Mouse (Mus musculus): ENCODE data around the gene Col4a3bp. TPM values are rescaled to one million over a fixed set of nuclear protein-coding genes. Genes with fewer than 3 reads are reported as not detected.

Col4a3bp gene
- polyA plus RNA-seq, 1 experiment, result 18.0 TPM

DNA sequence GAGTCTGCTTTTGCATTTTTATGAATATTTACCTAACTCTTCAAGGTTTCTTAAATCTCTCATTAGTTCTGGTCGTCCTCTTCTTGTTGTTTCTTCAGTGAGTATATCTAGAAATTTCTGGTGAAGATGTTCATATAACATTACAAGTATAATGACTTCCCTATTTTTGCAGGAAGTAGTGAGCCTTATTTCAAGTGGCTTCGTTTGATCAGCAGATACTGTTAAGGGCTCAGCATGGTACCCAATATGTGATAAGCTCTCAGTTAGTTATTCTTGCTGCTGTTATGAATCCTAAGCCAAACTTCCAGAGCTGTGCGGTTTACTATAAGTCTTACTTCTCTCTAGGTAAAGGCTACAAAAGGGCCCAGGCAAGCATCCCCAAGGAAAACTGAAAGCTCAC, 12.9 kb upstream of the Col4a3bp start:
- TF ChIP-seq CTCF (IDR thresholded peaks at IDR 0.05; ENCODE audit: control insufficient read depth, insufficient read depth, low read length) (no peak), POLR2A (IDR thresholded peaks at IDR 0.05; ENCODE audit: borderline replicate concordance, control insufficient read depth, low read depth, low read length) (no peak)
- no peaks in the 10 kb centered on the region for H3K4me1 ChIP-seq (ENCODE audit: control insufficient read depth, insufficient read depth, low read length)
- no peak overlapping the region for H3K27ac ChIP-seq (ENCODE audit: control insufficient read depth, insufficient read depth, low read depth, low read length, poor library complexity)
- 61% methylated on average over 3 of the region's 3 CpGs for WGBS
- no peak overlapping the region for H3K4me3 ChIP-seq (replicated peaks; ENCODE audit: control insufficient read depth, low read depth, low read length)

DNA sequence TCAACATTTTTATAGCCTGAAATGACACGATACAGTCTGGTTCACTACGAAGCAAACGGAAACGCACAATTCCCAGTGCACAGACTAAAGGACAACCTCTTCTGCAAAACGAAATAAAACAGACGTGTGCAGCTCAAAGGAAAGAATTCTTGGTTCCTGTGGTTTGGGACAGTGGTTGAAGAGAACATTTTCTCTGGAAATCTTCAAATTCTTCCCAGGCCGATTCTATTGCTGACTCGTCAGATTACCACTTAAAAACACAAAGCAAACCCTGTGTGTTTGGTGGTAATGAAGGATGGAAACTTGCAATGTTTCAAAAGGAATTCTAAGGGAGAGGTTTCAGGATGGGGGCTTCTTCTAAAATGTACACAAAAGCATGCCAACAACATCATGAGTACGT, 12.4 kb upstream of the Col4a3bp start:
- TF ChIP-seq POLR2A (IDR thresholded peaks at IDR 0.05; ENCODE audit: borderline replicate concordance, control insufficient read depth, low read depth, low read length) (no peak), CTCF (IDR thresholded peaks at IDR 0.05; ENCODE audit: control insufficient read depth, insufficient read depth, low read length) (no peak)

DNA sequence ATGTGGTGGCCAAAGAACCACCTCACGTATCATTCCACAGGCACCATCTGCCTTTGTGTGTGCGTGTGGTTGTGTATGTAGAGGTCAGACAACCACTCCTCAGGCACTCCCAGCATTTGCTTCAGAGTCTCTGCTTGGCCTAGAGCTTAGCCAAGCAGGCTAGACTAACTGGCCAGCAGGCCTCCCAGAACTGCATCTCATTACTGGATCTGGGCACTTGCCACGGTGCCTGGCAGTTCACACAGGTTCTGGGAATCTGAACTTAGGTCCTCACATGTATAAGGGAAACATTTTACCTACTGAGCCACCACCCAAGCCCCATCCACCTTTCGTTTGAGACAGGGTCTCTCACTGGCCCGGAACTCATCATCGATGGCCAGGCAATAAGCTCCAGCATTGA, 10.2 kb upstream of the Col4a3bp start:
- H3K4me3 ChIP-seq (replicated peaks; ENCODE audit: control insufficient read depth, low read depth, low read length), result no peak overlapping the region
- H3K27ac ChIP-seq (ENCODE audit: control insufficient read depth, insufficient read depth, low read depth, low read length, poor library complexity), result no peak overlapping the region
- 89% methylated on average over 6 of the region's 6 CpGs for WGBS
- H3K4me1 ChIP-seq (ENCODE audit: control insufficient read depth, insufficient read depth, low read length), result no peaks in the 10 kb centered on the region
- no peak for TF ChIP-seq POLR2A (IDR thresholded peaks at IDR 0.05; ENCODE audit: borderline replicate concordance, control insufficient read depth, low read depth, low read length)

More for the DNA sequence above, 12.4 kb upstream of the Col4a3bp start:
- Histone ChIP-seq H3K27ac (ENCODE audit: control insufficient read depth, insufficient read depth, low read depth, low read length, poor library complexity) (no peak overlapping the region), H3K4me1 (ENCODE audit: control insufficient read depth, insufficient read depth, low read length) (no peaks in the 10 kb centered on the region), H3K4me3 (replicated peaks; ENCODE audit: control insufficient read depth, low read depth, low read length) (no peak overlapping the region)
- WGBS, result 90% methylated on average over 9 of the region's 9 CpGs

DNA sequence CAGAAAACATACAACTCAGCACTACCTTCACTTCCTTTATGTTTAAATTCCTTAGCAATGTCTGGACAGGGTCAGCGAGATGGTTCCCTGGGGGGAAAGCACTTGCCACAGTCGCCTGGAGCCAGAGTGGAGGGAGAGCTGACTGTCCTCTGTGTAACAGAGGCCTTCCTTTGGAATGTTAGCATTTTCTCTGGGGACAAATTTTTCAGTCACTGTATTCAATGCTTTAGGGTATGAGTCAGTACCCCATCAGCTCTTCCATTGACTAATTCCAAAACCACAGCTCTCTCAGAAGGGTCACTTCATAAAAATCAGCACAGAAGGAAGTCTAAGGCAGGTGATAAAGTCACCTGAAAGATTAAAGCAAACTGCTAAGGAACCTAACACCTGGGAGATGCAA, 8.7 kb upstream of the Col4a3bp start:
- no peak for TF ChIP-seq POLR2A (IDR thresholded peaks at IDR 0.05; ENCODE audit: borderline replicate concordance, control insufficient read depth, low read depth, low read length)
- Histone ChIP-seq H3K4me1 (ENCODE audit: control insufficient read depth, insufficient read depth, low read length) (no peaks in the 10 kb centered on the region), H3K4me3 (replicated peaks; ENCODE audit: control insufficient read depth, low read depth, low read length) (no peak overlapping the region), H3K27ac (ENCODE audit: control insufficient read depth, insufficient read depth, low read depth, low read length, poor library complexity) (no peak overlapping the region)
- WGBS, result 68% methylated on average over 2 of the region's 2 CpGs

DNA sequence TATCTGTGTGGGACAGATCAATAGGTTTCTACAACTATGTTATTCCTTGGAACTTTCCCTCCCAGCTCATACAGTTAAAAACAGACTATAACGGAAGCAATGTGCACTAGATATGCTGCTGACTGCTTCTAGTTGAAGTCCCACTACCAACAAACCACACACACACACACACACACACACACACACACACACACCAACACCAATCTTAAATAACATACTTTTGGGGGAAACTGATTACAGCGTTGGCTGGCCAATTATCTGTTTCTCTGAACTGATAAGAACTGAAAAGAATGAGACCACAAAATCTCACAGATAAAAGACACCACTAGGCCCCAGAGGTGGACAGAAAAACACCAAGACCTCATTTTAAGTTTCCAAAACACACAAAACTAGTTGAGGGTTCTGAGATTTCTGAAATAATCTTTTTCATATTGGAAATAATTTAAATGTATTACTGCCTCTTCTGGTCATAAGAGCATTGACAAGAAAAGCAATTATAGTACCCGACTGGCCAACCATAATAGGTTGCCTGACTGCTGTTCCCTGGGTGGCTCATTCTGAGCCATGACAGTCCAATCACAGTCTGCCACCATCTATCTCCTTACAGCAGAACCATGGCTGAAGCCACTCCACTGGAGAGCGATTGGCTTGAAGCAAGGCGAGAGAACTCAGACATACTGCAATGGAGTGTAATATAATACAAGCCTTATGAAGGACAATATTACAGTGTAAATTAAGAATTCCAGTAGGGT, 5.4 kb upstream of the Col4a3bp start:
- WGBS, result 72% methylated on average over 5 of the region's 5 CpGs
- H3K4me3 ChIP-seq (replicated peaks; ENCODE audit: control insufficient read depth, low read depth, low read length), result no peak overlapping the region
- H3K4me1 ChIP-seq (ENCODE audit: control insufficient read depth, insufficient read depth, low read length), result no peaks in the 10 kb centered on the region
- no peak overlapping the region for H3K27ac ChIP-seq (ENCODE audit: control insufficient read depth, insufficient read depth, low read depth, low read length, poor library complexity)
- no peak for TF ChIP-seq CTCF (IDR thresholded peaks at IDR 0.05; ENCODE audit: control insufficient read depth, insufficient read depth, low read length)
- no peak for TF ChIP-seq POLR2A (IDR thresholded peaks at IDR 0.05; ENCODE audit: borderline replicate concordance, control insufficient read depth, low read depth, low read length)

DNA sequence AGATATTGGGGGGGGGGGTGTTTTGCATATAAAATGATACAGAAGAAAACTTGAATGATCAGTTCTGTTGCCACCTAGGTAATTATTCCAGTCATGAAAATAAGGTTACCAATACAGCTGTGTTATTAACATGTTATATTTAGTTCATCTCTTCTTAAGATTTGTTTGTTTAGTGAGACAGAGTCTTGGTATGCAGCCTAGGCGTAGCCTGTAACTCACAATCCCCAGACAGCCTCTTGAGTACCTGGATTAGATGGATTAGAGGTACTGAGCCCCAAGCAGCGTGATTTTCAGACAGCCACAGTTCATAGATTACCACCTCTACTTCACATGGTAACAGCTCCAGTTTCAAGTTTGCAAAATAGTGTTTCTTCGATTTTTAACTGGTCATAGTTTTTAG, 4.3 kb upstream of the Col4a3bp start:
- H3K27ac ChIP-seq (ENCODE audit: control insufficient read depth, insufficient read depth, low read depth, low read length, poor library complexity), result no peak overlapping the region
- WGBS, result 79% methylated on average over 3 of the region's 3 CpGs

DNA sequence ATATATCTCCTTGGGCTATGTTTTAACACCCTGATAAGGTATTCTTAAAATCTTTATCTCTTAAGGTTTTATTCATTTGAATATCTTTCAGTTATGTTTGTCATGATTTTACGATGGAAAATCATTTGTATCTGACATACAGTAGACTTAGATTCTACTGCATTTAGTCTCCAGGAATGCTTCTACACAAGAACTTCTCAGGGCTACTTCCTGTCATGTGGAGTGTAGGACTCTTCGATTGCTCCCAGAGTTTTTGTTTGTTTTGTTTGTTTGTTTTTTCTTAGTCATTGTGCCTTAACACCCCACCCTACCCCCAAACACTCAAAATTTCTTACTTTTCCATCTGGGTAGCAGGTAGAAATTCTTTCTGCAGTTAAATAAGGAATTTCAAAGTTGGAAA, 1.0 kb upstream of the Col4a3bp start:
- Histone ChIP-seq H3K27ac (ENCODE audit: control insufficient read depth, insufficient read depth, low read depth, low read length, poor library complexity) (no peak overlapping the region), H3K4me1 (ENCODE audit: control insufficient read depth, insufficient read depth, low read length) (no peaks in the 10 kb centered on the region), H3K4me3 (replicated peaks; ENCODE audit: control insufficient read depth, low read depth, low read length) (no peak overlapping the region)
- 7% methylated on average over 2 of the region's 2 CpGs for WGBS
- TF ChIP-seq POLR2A (IDR thresholded peaks at IDR 0.05; ENCODE audit: borderline replicate concordance, control insufficient read depth, low read depth, low read length) (no peak), CTCF (IDR thresholded peaks at IDR 0.05; ENCODE audit: control insufficient read depth, insufficient read depth, low read length) (no peak)

More for the DNA sequence above, 4.3 kb upstream of the Col4a3bp start:
- no peak overlapping the region for H3K4me3 ChIP-seq (replicated peaks; ENCODE audit: control insufficient read depth, low read depth, low read length)
- TF ChIP-seq CTCF (IDR thresholded peaks at IDR 0.05; ENCODE audit: control insufficient read depth, insufficient read depth, low read length) (no peak), POLR2A (IDR thresholded peaks at IDR 0.05; ENCODE audit: borderline replicate concordance, control insufficient read depth, low read depth, low read length) (no peak)
- no peaks in the 10 kb centered on the region for H3K4me1 ChIP-seq (ENCODE audit: control insufficient read depth, insufficient read depth, low read length)

DNA sequence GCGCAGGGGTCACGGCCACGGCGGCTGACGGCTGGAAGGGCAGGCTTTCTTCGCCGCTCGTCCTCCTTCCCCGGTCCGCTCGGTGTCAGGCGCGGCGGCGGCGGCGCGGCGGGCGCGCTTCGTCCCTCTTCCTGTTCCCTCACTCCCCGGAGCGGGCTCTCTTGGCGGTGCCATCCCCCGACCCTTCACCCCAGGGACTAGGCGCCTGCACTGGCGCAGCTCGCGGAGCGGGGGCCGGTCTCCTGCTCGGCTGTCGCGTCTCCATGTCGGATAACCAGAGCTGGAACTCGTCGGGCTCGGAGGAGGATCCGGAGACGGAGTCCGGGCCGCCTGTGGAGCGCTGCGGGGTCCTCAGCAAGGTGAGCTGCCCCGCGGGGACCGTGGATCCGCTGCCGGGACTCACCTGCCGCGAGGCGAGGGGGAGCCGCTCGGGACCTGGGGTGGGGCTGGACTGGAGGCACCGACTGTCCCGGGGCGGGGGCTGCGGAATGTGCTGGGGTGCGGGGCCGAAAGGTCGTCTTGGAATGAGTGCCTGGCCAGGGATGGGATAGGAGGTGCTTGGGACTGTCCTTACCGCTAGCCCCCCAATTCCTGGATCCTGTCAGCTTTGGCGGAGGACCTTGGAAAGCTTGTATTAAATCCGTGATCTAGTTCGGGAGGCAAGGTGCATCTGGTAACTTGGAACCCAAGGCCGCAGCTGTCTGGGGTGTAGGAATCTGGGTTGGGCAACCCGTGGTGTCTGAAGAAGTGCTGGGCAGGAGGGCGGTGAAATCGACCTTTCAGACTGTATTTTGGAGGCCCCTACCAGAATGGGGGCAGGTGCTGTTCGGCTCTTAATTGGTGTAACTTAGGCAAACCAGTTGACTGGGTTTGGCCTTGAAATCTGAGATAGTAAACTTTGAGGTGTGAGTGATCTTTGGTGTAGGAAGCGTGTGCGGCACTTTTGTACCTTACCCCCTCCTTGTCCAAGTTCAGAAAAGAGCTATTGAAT, 778 bp downstream of the Col4a3bp start:
- WGBS, result under 1% methylated on average over 68 of the region's 73 CpGs
- no peak for TF ChIP-seq CTCF (IDR thresholded peaks at IDR 0.05; ENCODE audit: control insufficient read depth, insufficient read depth, low read length)
- TF ChIP-seq POLR2A (IDR thresholded peaks at IDR 0.05; ENCODE audit: borderline replicate concordance, control insufficient read depth, low read depth, low read length), result no peak
- Histone ChIP-seq H3K27ac (ENCODE audit: control insufficient read depth, insufficient read depth, low read depth, low read length, poor library complexity) (peak overlapping the region; percentile 98), H3K4me3 (replicated peaks; ENCODE audit: control insufficient read depth, low read depth, low read length) (peak overlapping the region; percentile 97), H3K4me1 (ENCODE audit: control insufficient read depth, insufficient read depth, low read length) (no peaks in the 10 kb centered on the region)

All from bone marrow, adult 2 months (tissue).